Mouse (Mus musculus): Measurements from ENCODE around the gene Hspa5.
A peak's percentile ranks its signal among the peaks of the same experiment; 100 is the strongest.

- TF ChIP-seq POLR2A (IDR thresholded peaks at IDR 0.05; ENCODE audit: insufficient read length, low read depth): peak; percentile 99
- TF ChIP-seq MAX (IDR thresholded peaks at IDR 0.05; ENCODE audit: low read depth): no peak
- TF ChIP-seq TCF12 (IDR thresholded peaks at IDR 0.05; ENCODE audit: insufficient read depth, poor library complexity, severe bottlenecking): no peak
- TF ChIP-seq POLR2AphosphoS2 (IDR thresholded peaks at IDR 0.05; ENCODE audit: insufficient read length, low read depth): peak; percentile 96
- TF ChIP-seq TCF3 (IDR thresholded peaks at IDR 0.05; ENCODE audit: insufficient read length, low read depth): no peak
These were observed 17.8 kb upstream of the Hspa5 start for GRCm38 (mm10) chr2:34753811-34754550.
